Mouse (Mus musculus) neural tube, embryonic 14.5 days (tissue): ENCODE data around the gene Lhpp. TPM values are rescaled to one million over a fixed set of nuclear protein-coding genes. Genes with fewer than 3 reads are reported as not detected.

Experiments used
- ATAC-seq: fragments of 200-750 bp; cut with Nextera tagmentation; 2 replicates; pipeline ENCODE4 v1.8.0; 2017; ENCODE audit warnings: low read depth, mild to moderate bottlenecking, moderate TSS enrichment, moderate library complexity
- H3K27ac ChIP-seq: fragments of 300-500 bp; sonication (generic); 2 replicates; pipeline ENCODE4 v1.5.1; 2014; ENCODE audit warnings: low read depth, mild to moderate bottlenecking, control low read depth, low read length, moderate library complexity, mixed read lengths
- H3K27me3 ChIP-seq: fragments of 300-500 bp; sonication (generic); 2 replicates; pipeline ENCODE4 v1.6.1; 2014; ENCODE audit warnings: low read length; ENCODE audit not compliant: control insufficient read depth, insufficient read depth
- H3K36me3 ChIP-seq: fragments of 300-500 bp; sonication (generic); 2 replicates; pipeline ENCODE4 v1.6.1; 2014; ENCODE audit warnings: low read length, mixed read lengths; ENCODE audit not compliant: control insufficient read depth, insufficient read depth
- H3K4me1 ChIP-seq: fragments of 300-500 bp; sonication (generic); 2 replicates; pipeline ENCODE4 v1.6.1; 2014; ENCODE audit warnings: low read length; ENCODE audit not compliant: control insufficient read depth, insufficient read depth
- H3K4me2 ChIP-seq: fragments of 300-500 bp; sonication (generic); 2 replicates; pipeline ENCODE4 v1.6.1; 2014; ENCODE audit warnings: mild to moderate bottlenecking, low read depth, low read length, control low read depth
- H3K4me3 ChIP-seq: fragments of 300-500 bp; sonication (generic); 2 replicates; pipeline ENCODE4 v1.5.1; 2014; ENCODE audit warnings: low read depth, low read length, control low read depth, mixed read lengths
- H3K9ac ChIP-seq: fragments of 300-500 bp; sonication (generic); replicated peaks from 2 replicates; pipeline ENCODE4 v1.6.1; 2014; ENCODE audit warnings: low read depth, mild to moderate bottlenecking, control low read depth, low read length, mixed read lengths
- H3K9me3 ChIP-seq: fragments of 300-500 bp; sonication (generic); 2 replicates; pipeline ENCODE4 v1.6.1; 2016; ENCODE audit warnings: low read length; ENCODE audit not compliant: control insufficient read depth
- WGBS: fragments of 180-500 bp; shearing (Covaris S2); extraction: QIAGEN DNeasy Blood & Tissue Kit; methylation state at CpG from one replicate; pipeline ENCODE4 v1.1.7; 2014; 5-methylcytosine and 5-hydroxymethylcytosine counted together
- polyA plus RNA-seq: library from polyadenylated mRNA; unstranded; fragments of >200 nt; fragmentation: Nextera tagmentation; extraction: Ambion mirVana; gene quantifications from 2 replicates; pipeline ENCODE4 v1.2.1, GENCODE M21; 2014

Lhpp gene
- polyA plus RNA-seq, 1 experiment from 2014 or later = 55.0 TPM

- WGBS = 88% methylated on average over 3 of the region's 3 CpGs
- no peaks in the 10 kb centered on the region for H3K36me3 ChIP-seq
- H3K9me3 ChIP-seq = no peaks in the 10 kb centered on the region
- no peak overlapping the region for H3K4me2 ChIP-seq
- ATAC-seq = no peak
- H3K9ac ChIP-seq = no peak overlapping the region
- H3K4me1 ChIP-seq = no peaks in the 10 kb centered on the region
- no peaks in the 10 kb centered on the region for H3K27me3 ChIP-seq
- H3K27ac ChIP-seq = no peak overlapping the region
- no peak overlapping the region for H3K4me3 ChIP-seq
Observed at GRCm38 (mm10) chr7:132702024-132702423, 91.6 kb downstream of the Lhpp start.

GRCm38 (mm10) chr7:132702492-132703070 lies 92.1 kb downstream of the Lhpp start:
- Histone ChIP-seq H3K4me2 (no peak overlapping the region), H3K36me3 (no peaks in the 10 kb centered on the region), H3K9ac (no peak overlapping the region), H3K4me1 (no peaks in the 10 kb centered on the region), H3K27ac (no peak overlapping the region), H3K9me3 (no peaks in the 10 kb centered on the region), H3K4me3 (no peak overlapping the region), H3K27me3 (no peaks in the 10 kb centered on the region)
- no peak for ATAC-seq
- WGBS = 91% methylated on average over 5 of the region's 5 CpGs

- ATAC-seq = no peak
- Histone ChIP-seq H3K9ac (no peak overlapping the region), H3K4me2 (no peak overlapping the region), H3K27ac (no peak overlapping the region), H3K4me1 (no peaks in the 10 kb centered on the region), H3K4me3 (no peak overlapping the region), H3K36me3 (no peaks in the 10 kb centered on the region), H3K9me3 (no peaks in the 10 kb centered on the region), H3K27me3 (no peaks in the 10 kb centered on the region)
- 88% methylated on average over 9 of the region's 9 CpGs for WGBS
Observed at GRCm38 (mm10) chr7:132703515-132704309, 93.3 kb downstream of the Lhpp start.

- Histone ChIP-seq H3K4me1 (no peaks in the 10 kb centered on the region), H3K27me3 (no peaks in the 10 kb centered on the region), H3K9ac (no peak overlapping the region), H3K36me3 (no peaks in the 10 kb centered on the region), H3K4me3 (no peak overlapping the region), H3K27ac (no peak overlapping the region), H3K4me2 (no peak overlapping the region), H3K9me3 (no peaks in the 10 kb centered on the region)
- 93% methylated on average over 8 of the region's 8 CpGs for WGBS
- no peak for ATAC-seq
Observed at GRCm38 (mm10) chr7:132704310-132704875, 94.0 kb downstream of the Lhpp start.

GRCm38 (mm10) chr7:132705130-132705529 lies 94.7 kb downstream of the Lhpp start:
- WGBS = 90% methylated on average over 7 of the region's 7 CpGs
- Histone ChIP-seq H3K27ac (no peak overlapping the region), H3K9ac (no peak overlapping the region), H3K4me3 (no peak overlapping the region), H3K4me2 (no peak overlapping the region), H3K4me1 (no peaks in the 10 kb centered on the region), H3K36me3 (no peaks in the 10 kb centered on the region), H3K27me3 (no peaks in the 10 kb centered on the region), H3K9me3 (no peaks in the 10 kb centered on the region)
- ATAC-seq = no peak

- no peak overlapping the region for H3K4me3 ChIP-seq
- H3K4me2 ChIP-seq = no peak overlapping the region
- H3K9me3 ChIP-seq = no peaks in the 10 kb centered on the region
- peaks cover 13% of the 10 kb centered on the region for H3K4me1 ChIP-seq
- peaks cover 7% of the 10 kb centered on the region for H3K36me3 ChIP-seq
- no peak overlapping the region for H3K9ac ChIP-seq
- WGBS = 70% methylated on average over 9 of the region's 9 CpGs
- no peak overlapping the region for H3K27ac ChIP-seq
- ATAC-seq = no peak
- H3K27me3 ChIP-seq = no peaks in the 10 kb centered on the region
Observed at GRCm38 (mm10) chr7:132711579-132711978, 101.1 kb downstream of the Lhpp start.

- no peak overlapping the region for H3K4me3 ChIP-seq
- H3K27ac ChIP-seq = no peak overlapping the region
- H3K36me3 ChIP-seq = peaks cover 7% of the 10 kb centered on the region
- peaks cover 13% of the 10 kb centered on the region for H3K4me1 ChIP-seq
- H3K9me3 ChIP-seq = no peaks in the 10 kb centered on the region
- WGBS = 39% methylated on average over 16 of the region's 16 CpGs
- no peaks in the 10 kb centered on the region for H3K27me3 ChIP-seq
- peak; percentile 49; the same call in 1 of the 2 replicates for ATAC-seq
- no peak overlapping the region for H3K4me2 ChIP-seq
- H3K9ac ChIP-seq = no peak overlapping the region
Observed at GRCm38 (mm10) chr7:132712044-132712708, 101.7 kb downstream of the Lhpp start.

GRCm38 (mm10) chr7:132712956-132713355 lies 102.5 kb downstream of the Lhpp start:
- no peak overlapping the region for H3K9ac ChIP-seq
- H3K4me1 ChIP-seq = peaks cover 13% of the 10 kb centered on the region
- no peak overlapping the region for H3K4me2 ChIP-seq
- H3K27ac ChIP-seq = no peak overlapping the region
- H3K36me3 ChIP-seq = peaks cover 7% of the 10 kb centered on the region
- no peaks in the 10 kb centered on the region for H3K27me3 ChIP-seq
- WGBS = 88% methylated on average over 7 of the region's 7 CpGs
- ATAC-seq = no peak
- no peak overlapping the region for H3K4me3 ChIP-seq
- H3K9me3 ChIP-seq = no peaks in the 10 kb centered on the region
